30 mouse cellular contexts compared by ENCODE assay signal in genomic region chr2:84259222-84259621, GRCm38 (mm10).
A peak's percentile ranks its signal among the peaks of the same experiment; 100 is the strongest.
DNase-seq lines count a peak whose midpoint lies in the region; ATAC-seq and TF ChIP-seq lines count a peak whose summit lies in the region.
"Had no signal": no experiment of that assay in that cellular context is flagged by ENCODE, and none has a peak within 500 bp of the region (broad histone marks: within the 10 kb centered on the region; RNA-seq: fewer than 3 reads in every experiment).

No protein-coding gene starts in this region.

- no peaks in the 10 kb centered on the region for H3K27me3 ChIP-seq in hindbrain, postnatal 0 days (ENCODE audit: insufficient read depth, low read length)
- no peaks in the 10 kb centered on the region for H3K27me3 ChIP-seq in hindbrain, embryonic 10.5 days (ENCODE audit: insufficient read depth, poor library complexity, severe bottlenecking)
- no peaks in the 10 kb centered on the region for H3K27me3 ChIP-seq in kidney, postnatal 0 days (ENCODE audit: insufficient read depth, low read length)
- H3K27me3 ChIP-seq: embryonic facial prominence, embryonic 13.5 days; forebrain, embryonic 15.5 days; heart, embryonic 13.5 days; limb, embryonic 12.5 days; lung, embryonic 15.5 days; neural tube, embryonic 13.5 days had no signal

- H3K4me1 ChIP-seq in hindbrain, postnatal 0 days (ENCODE audit: insufficient read depth, low read length) = no peaks in the 10 kb centered on the region
- no peaks in the 10 kb centered on the region for H3K4me1 ChIP-seq in hindbrain, embryonic 10.5 days (replicated peaks)
- no peaks in the 10 kb centered on the region for H3K4me1 ChIP-seq in kidney, postnatal 0 days (replicated peaks; ENCODE audit: insufficient read depth, low read length)
- H3K4me1 ChIP-seq: forebrain, embryonic 10.5 days; forebrain, embryonic 15.5 days; lung, embryonic 15.5 days; midbrain, embryonic 10.5 days; neural tube, embryonic 13.5 days had no signal

- DNase-seq in hindbrain, postnatal 0 days (ENCODE audit: low spot score) = no peak
- DNase-seq in hindbrain, embryonic 10.5 days (ENCODE audit: low spot score) = no peak
- peak; percentile 61 for DNase-seq in kidney, postnatal 0 days (ENCODE audit: low spot score)
- DNase-seq in kidney, postnatal 10 days = no peak
- DNase-seq in 3T3-L1 (ENCODE audit: low read depth, low spot score) = peak; percentile 32
- peak; percentile 35 for DNase-seq in NIH3T3 (ENCODE audit: low read depth)
- no peak for DNase-seq in embryo, embryonic 10.5 days (ENCODE audit: low spot score)
- DNase-seq: adrenal gland, adult 8-10 months; B cell, adult 2 months; cerebellum, adult 8-10 months; cerebellum, postnatal 25 days; heart, postnatal 10 days; kidney, postnatal 25 days; layer of hippocampus, postnatal 36 days; right cerebral cortex, postnatal 4 days; thymus, adult 2 months; thymus, postnatal 4 days had no signal

- peak; percentile 14; the same call in 1 of the 2 replicates for TF ChIP-seq CTCF in hindbrain, postnatal 0 days (IDR thresholded peaks at IDR 0.05; ENCODE audit: low read depth)
- peak; percentile 48; the same call in 1 of the 2 replicates for TF ChIP-seq CTCF in kidney, postnatal 0 days (IDR thresholded peaks at IDR 0.05; ENCODE audit: low read depth)

- no peaks in the 10 kb centered on the region for H3K9me3 ChIP-seq in hindbrain, postnatal 0 days (ENCODE audit: low read length)
- no peaks in the 10 kb centered on the region for H3K9me3 ChIP-seq in hindbrain, embryonic 10.5 days
- no peaks in the 10 kb centered on the region for H3K9me3 ChIP-seq in kidney, postnatal 0 days (replicated peaks; ENCODE audit: low read length)
- H3K9me3 ChIP-seq: embryonic facial prominence, embryonic 13.5 days; forebrain, embryonic 10.5 days; forebrain, embryonic 15.5 days; heart, embryonic 13.5 days; limb, embryonic 12.5 days; lung, embryonic 15.5 days; midbrain, embryonic 10.5 days; neural tube, embryonic 13.5 days had no signal

- ATAC-seq in hindbrain, postnatal 0 days = no peak
- no peak for ATAC-seq in kidney, postnatal 0 days (replicated peaks; ENCODE audit: low FRiP score, low read depth)
- ATAC-seq: forebrain, embryonic 15.5 days; hindbrain, embryonic 16.5 days; intestine, embryonic 16.5 days; midbrain, embryonic 16.5 days had no signal

- no peaks in the 10 kb centered on the region for H3K36me3 ChIP-seq in hindbrain, postnatal 0 days (ENCODE audit: insufficient read depth, low read length)
- no peaks in the 10 kb centered on the region for H3K36me3 ChIP-seq in hindbrain, embryonic 10.5 days
- H3K36me3 ChIP-seq in kidney, postnatal 0 days (ENCODE audit: insufficient read depth, low read length) = no peaks in the 10 kb centered on the region
- H3K36me3 ChIP-seq: embryonic facial prominence, embryonic 13.5 days; forebrain, embryonic 10.5 days; forebrain, embryonic 15.5 days; heart, embryonic 13.5 days; limb, embryonic 12.5 days; lung, embryonic 15.5 days; midbrain, embryonic 10.5 days; neural tube, embryonic 13.5 days had no signal

- no peak overlapping the region for H3K4me2 ChIP-seq in hindbrain, postnatal 0 days (ENCODE audit: low read depth, low read length)
- no peak overlapping the region for H3K4me2 ChIP-seq in kidney, postnatal 0 days (ENCODE audit: low read length)
- H3K4me2 ChIP-seq: embryonic facial prominence, embryonic 13.5 days; forebrain, embryonic 15.5 days; heart, embryonic 13.5 days; limb, embryonic 12.5 days; liver, embryonic 11.5 days; lung, embryonic 15.5 days; neural tube, embryonic 13.5 days had no signal

- no peak overlapping the region for H3K27ac ChIP-seq in hindbrain, postnatal 0 days
- H3K27ac ChIP-seq in hindbrain, embryonic 10.5 days = no peak overlapping the region
- H3K27ac ChIP-seq in kidney, postnatal 0 days = no peak overlapping the region
- H3K27ac ChIP-seq: embryonic facial prominence, embryonic 13.5 days; forebrain, embryonic 10.5 days; forebrain, embryonic 15.5 days; heart, embryonic 13.5 days; limb, embryonic 12.5 days; lung, embryonic 15.5 days; midbrain, embryonic 10.5 days; neural tube, embryonic 13.5 days had no signal

- H3K4me3 ChIP-seq in hindbrain, postnatal 0 days (ENCODE audit: low read length) = no peak overlapping the region
- H3K4me3 ChIP-seq in hindbrain, embryonic 10.5 days = no peak overlapping the region
- no peak overlapping the region for H3K4me3 ChIP-seq in kidney, postnatal 0 days (replicated peaks; ENCODE audit: low read depth, low read length)
- H3K4me3 ChIP-seq: embryonic facial prominence, embryonic 13.5 days; forebrain, embryonic 10.5 days; forebrain, embryonic 15.5 days; heart, embryonic 13.5 days; limb, embryonic 12.5 days; lung, embryonic 15.5 days; midbrain, embryonic 10.5 days; myocyte; neural tube, embryonic 13.5 days had no signal

- H3K9ac ChIP-seq in hindbrain, postnatal 0 days (replicated peaks; ENCODE audit: low read length) = no peak overlapping the region
- H3K9ac ChIP-seq in kidney, postnatal 0 days (ENCODE audit: low read depth, low read length) = no peak overlapping the region
- H3K9ac ChIP-seq: embryonic facial prominence, embryonic 13.5 days; forebrain, embryonic 15.5 days; heart, embryonic 13.5 days; limb, embryonic 12.5 days; lung, embryonic 15.5 days; neural tube, embryonic 13.5 days had no signal

- 86% methylated on average over 1 of the region's 1 CpGs for WGBS in hindbrain, postnatal 0 days
- WGBS in hindbrain, embryonic 10.5 days = 94% methylated on average over 1 of the region's 1 CpGs
- WGBS in kidney, postnatal 0 days = 52% methylated on average over 1 of the region's 1 CpGs

Comparison
In these comparisons a context has a peak if more than half of its experiments do, and no peak if none do; other contexts are left out.
1. DNase-seq: peak in kidney, postnatal 0 days (single experiment), 3T3-L1 (single experiment) and NIH3T3 (single experiment); none in hindbrain, postnatal 0 days (single experiment), hindbrain, embryonic 10.5 days (single experiment), kidney, postnatal 10 days (single experiment) and embryo, embryonic 10.5 days (single experiment).